Mouse (Mus musculus) C2C12 (cell line): Measurements from ENCODE around the gene 3110009E18Rik. TPM values are rescaled to one million over a fixed set of nuclear protein-coding genes. Genes with fewer than 3 reads are reported as not detected.

ENCODE experiments used
- H3K27me3 ChIP-seq: one replicate; pipeline ENCODE4 v1.6.1; 2011; ENCODE audit not compliant: control insufficient read depth, insufficient read depth, insufficient read length
- H3K36me3 ChIP-seq: one replicate; pipeline ENCODE4 v1.6.1; 2011; ENCODE audit not compliant: control insufficient read depth, insufficient read depth
- H3K4me3 ChIP-seq: one replicate; pipeline ENCODE4 v1.5.1; 2011; ENCODE audit warnings: mild to moderate bottlenecking, control low read depth; ENCODE audit not compliant: poor library complexity, insufficient read depth, severe bottlenecking
- H3K79me2 ChIP-seq: one replicate; pipeline ENCODE4 v1.6.1; 2011; ENCODE audit not compliant: control insufficient read depth, insufficient read depth
- H3K79me3 ChIP-seq: one replicate; pipeline ENCODE4 v1.6.1; 2011; ENCODE audit warnings: low read depth, control low read depth
- H3ac ChIP-seq: one replicate; pipeline ENCODE3; 2011; ENCODE audit warnings: low read depth; ENCODE audit not compliant: control insufficient read depth, insufficient read length
- CEBPB ChIP-seq: IDR thresholded peaks from one replicate; pipeline ENCODE4 v1.6.1; 2011; ENCODE audit warnings: low read depth, mild to moderate bottlenecking, control low read depth, moderate library complexity
- CTCF ChIP-seq: IDR thresholded peaks from one replicate; pipeline ENCODE4 v1.5.1; 2011; ENCODE audit not compliant: control insufficient read depth, insufficient read depth, insufficient read length
- FOSL1 ChIP-seq: IDR thresholded peaks from one replicate; pipeline ENCODE4 v1.8.0; 2011; ENCODE audit warnings: mild to moderate bottlenecking, low read length; ENCODE audit not compliant: poor library complexity, insufficient read depth, severe bottlenecking
- MAX ChIP-seq: IDR thresholded peaks from one replicate; pipeline ENCODE4 v1.6.1; 2011; ENCODE audit warnings: mild to moderate bottlenecking, control low read depth
- MYOD1 ChIP-seq: IDR thresholded peaks from one replicate; pipeline ENCODE4 v1.6.1; 2011; ENCODE audit warnings: low read depth; ENCODE audit not compliant: control insufficient read depth, insufficient read length
- MYOG ChIP-seq: IDR thresholded peaks from one replicate; pipeline ENCODE4 v1.6.1; 2011; ENCODE audit not compliant: control insufficient read depth, insufficient read length; ENCODE audit errors: extremely low read depth
- USF1 ChIP-seq: IDR thresholded peaks from one replicate; pipeline ENCODE4 v1.6.1; 2011; ENCODE audit warnings: low read depth, mild to moderate bottlenecking, control low read depth, moderate library complexity
- polyA plus RNA-seq: library from polyadenylated mRNA; unstranded; fragments of >200 nt; fragmentation: generic; extraction: Trizol; gene quantifications from one replicate; pipeline ENCODE4 v1.2.1, GENCODE M21; 2012; ENCODE audit warnings: missing spikeins

The 3110009E18Rik gene
- polyA plus RNA-seq, 1 experiment: 19.8 TPM

- no peaks in the 10 kb centered on the region for H3K27me3 ChIP-seq
- TF ChIP-seq MAX (no peak), FOSL1 (no peak)
Measured at GRCm38 (mm10) chr1:120099483-120099882, 21.5 kb upstream of the 3110009E18Rik start.

GRCm38 (mm10) chr1:120100456-120101226 lies 20.3 kb upstream of the 3110009E18Rik start:
- Histone ChIP-seq H3K79me3 (no peaks in the 10 kb centered on the region), H3K4me3 (no peak overlapping the region), H3K79me2 (no peaks in the 10 kb centered on the region), H3K36me3 (no peaks in the 10 kb centered on the region), H3K27me3 (no peaks in the 10 kb centered on the region), H3ac (no peak overlapping the region)
- TF ChIP-seq MAX: no peak
- TF ChIP-seq USF1: no peak
- no peak for TF ChIP-seq MYOG
- no peak for TF ChIP-seq CTCF
- TF ChIP-seq CEBPB: no peak
- no peak for TF ChIP-seq FOSL1
- no peak for TF ChIP-seq MYOD1

More at GRCm38 (mm10) chr1:120099483-120099882, 21.5 kb upstream of the 3110009E18Rik start:
- no peaks in the 10 kb centered on the region for H3K79me2 ChIP-seq
- H3K36me3 ChIP-seq: no peaks in the 10 kb centered on the region
- H3ac ChIP-seq: no peak overlapping the region
- no peaks in the 10 kb centered on the region for H3K79me3 ChIP-seq
- no peak overlapping the region for H3K4me3 ChIP-seq

GRCm38 (mm10) chr1:120101227-120101609 lies 19.8 kb upstream of the 3110009E18Rik start:
- Histone ChIP-seq H3K36me3 (no peaks in the 10 kb centered on the region), H3K79me3 (no peaks in the 10 kb centered on the region), H3ac (no peak overlapping the region), H3K4me3 (no peak overlapping the region), H3K27me3 (no peaks in the 10 kb centered on the region), H3K79me2 (no peaks in the 10 kb centered on the region)
- TF ChIP-seq MYOD1 (no peak), USF1 (no peak), CEBPB (no peak), MYOG (no peak), MAX (no peak), CTCF (no peak), FOSL1 (no peak)

- Histone ChIP-seq H3ac (no peak overlapping the region), H3K36me3 (no peaks in the 10 kb centered on the region), H3K79me3 (no peaks in the 10 kb centered on the region), H3K79me2 (no peaks in the 10 kb centered on the region), H3K4me3 (no peak overlapping the region), H3K27me3 (no peaks in the 10 kb centered on the region)
- TF ChIP-seq CEBPB (no peak), MYOD1 (no peak), CTCF (no peak), USF1 (no peak), MYOG (no peak), MAX (no peak), FOSL1 (no peak)
Measured at GRCm38 (mm10) chr1:120105556-120105959, 15.4 kb upstream of the 3110009E18Rik start.

- no peak overlapping the region for H3ac ChIP-seq
- TF ChIP-seq MAX (no peak), CEBPB (no peak), USF1 (no peak), FOSL1 (no peak), MYOD1 (no peak), MYOG (no peak), CTCF (no peak)
- no peaks in the 10 kb centered on the region for H3K79me2 ChIP-seq
- H3K4me3 ChIP-seq: no peak overlapping the region
- no peaks in the 10 kb centered on the region for H3K79me3 ChIP-seq
- H3K36me3 ChIP-seq: peaks cover 19% of the 10 kb centered on the region
- no peaks in the 10 kb centered on the region for H3K27me3 ChIP-seq
Measured at GRCm38 (mm10) chr1:120109741-120110432, 11.1 kb upstream of the 3110009E18Rik start.

GRCm38 (mm10) chr1:120111766-120112165 lies 9.2 kb upstream of the 3110009E18Rik start:
- TF ChIP-seq FOSL1 (no peak), MYOG (no peak), USF1 (no peak), MYOD1 (no peak), CEBPB (no peak), CTCF (no peak), MAX (no peak)
- no peak overlapping the region for H3K4me3 ChIP-seq
- H3K79me3 ChIP-seq: no peaks in the 10 kb centered on the region
- no peak overlapping the region for H3ac ChIP-seq
- H3K79me2 ChIP-seq: no peaks in the 10 kb centered on the region
- H3K36me3 ChIP-seq: peaks cover 35% of the 10 kb centered on the region
- no peaks in the 10 kb centered on the region for H3K27me3 ChIP-seq
